Mouse (Mus musculus): Measurements from ENCODE around the gene Dgke. TPM values are rescaled to one million over a fixed set of nuclear protein-coding genes. Genes with fewer than 3 reads are reported as not detected.
"Not testable (repeated sequence)": the region's sequence is repeated elsewhere in the genome, so short reads cannot be mapped to it uniquely, and the experiment has no call there.

Gene Dgke
- total RNA-seq, 1 experiment, result 24.2 TPM

- H3K9ac ChIP-seq (ENCODE audit: insufficient read depth, low read depth, low read length, poor library complexity, severe bottlenecking), result no peak overlapping the region
- H3K4me1 ChIP-seq (ENCODE audit: control insufficient read depth in 2 of 2, insufficient read depth in 2 of 2, low read length in 2 of 2, poor library complexity in 1 of 2), result no peaks in the 10 kb centered on the region; a peak in 1 of 4 replicates
- H3K27ac ChIP-seq (ENCODE audit: insufficient read depth, low read depth, low read length, poor library complexity, severe bottlenecking), result no peak overlapping the region
- H3K36me3 ChIP-seq (ENCODE audit: control insufficient read depth, insufficient read depth, low read length, poor library complexity, severe bottlenecking), result no peaks in the 10 kb centered on the region
- no peak for TF ChIP-seq MAFK (IDR thresholded peaks at IDR 0.05; ENCODE audit: insufficient read depth, low read depth, low read length)
- TF ChIP-seq CHD2 (IDR thresholded peaks at IDR 0.05; ENCODE audit: low read depth, low read length), result no peak
- TF ChIP-seq HCFC1 (IDR thresholded peaks at IDR 0.05; ENCODE audit: borderline replicate concordance, insufficient read depth, low read length), result no peak
- no peak for TF ChIP-seq ZC3H11A (IDR thresholded peaks at IDR 0.05; ENCODE audit: borderline replicate concordance, low read depth, low read length)
- TF ChIP-seq ZNF384 (IDR thresholded peaks at IDR 0.05; ENCODE audit: low read depth, low read length), result no peak
- DNase-seq (ENCODE audit: low read depth, low spot score), result no peak
- no peaks in the 10 kb centered on the region for H3K9me3 ChIP-seq (ENCODE audit: control insufficient read depth, insufficient read depth, low read depth, low read length)
- H3K4me3 ChIP-seq (ENCODE audit: insufficient read depth in 1 of 2, low read depth in 1 of 2, low read length in 2 of 2, poor library complexity in 1 of 2, severe bottlenecking in 1 of 2), result no peak overlapping the region
- in situ Hi-C loops (cut with MboI; ENCODE audit: low sequenced_read_pairs in 2 of 2, unreplicated experiment in 2 of 2), result loop anchor here in 1 of 2 experiments (10.0 kb wide), 1 partner anchor 209 kb away; the partner anchor contains the start of gene Nog
Measured at GRCm38 (mm10) chr11:89095306-89095705, 28.7 kb upstream of the Dgke start.

- no peaks in the 10 kb centered on the region for H3K4me1 ChIP-seq (ENCODE audit: control insufficient read depth in 2 of 2, insufficient read depth in 2 of 2, low read length in 2 of 2, poor library complexity in 1 of 2)
- no peak overlapping the region for H3K9ac ChIP-seq (ENCODE audit: insufficient read depth, low read depth, low read length, poor library complexity, severe bottlenecking)
- DNase-seq (ENCODE audit: low read depth, low spot score), result no peak
- H3K27ac ChIP-seq (ENCODE audit: insufficient read depth, low read depth, low read length, poor library complexity, severe bottlenecking), result no peak overlapping the region
- TF ChIP-seq CHD2 (IDR thresholded peaks at IDR 0.05; ENCODE audit: low read depth, low read length) (no peak), HCFC1 (IDR thresholded peaks at IDR 0.05; ENCODE audit: borderline replicate concordance, insufficient read depth, low read length) (no peak), MAFK (IDR thresholded peaks at IDR 0.05; ENCODE audit: insufficient read depth, low read depth, low read length) (no peak), ZNF384 (IDR thresholded peaks at IDR 0.05; ENCODE audit: low read depth, low read length) (no peak), ZC3H11A (IDR thresholded peaks at IDR 0.05; ENCODE audit: borderline replicate concordance, low read depth, low read length) (no peak)
- no peaks in the 10 kb centered on the region for H3K36me3 ChIP-seq (ENCODE audit: control insufficient read depth, insufficient read depth, low read length, poor library complexity, severe bottlenecking)
- no peaks in the 10 kb centered on the region for H3K9me3 ChIP-seq (ENCODE audit: control insufficient read depth, insufficient read depth, low read depth, low read length)
- in situ Hi-C loops (cut with MboI; ENCODE audit: low sequenced_read_pairs in 2 of 2, unreplicated experiment in 2 of 2), result loop anchor here in 1 of 2 experiments (10.0 kb wide), 1 partner anchor 212 kb away; the partner anchor contains the start of gene Nog
- no peak overlapping the region for H3K4me3 ChIP-seq (ENCODE audit: insufficient read depth in 1 of 2, low read depth in 1 of 2, low read length in 2 of 2, poor library complexity in 1 of 2, severe bottlenecking in 1 of 2)
Measured at GRCm38 (mm10) chr11:89092714-89093113, 26.1 kb upstream of the Dgke start.

GRCm38 (mm10) chr11:89090359-89090758 lies 23.7 kb upstream of the Dgke start:
- not testable (repeated sequence) for H3K36me3 ChIP-seq (ENCODE audit: control insufficient read depth, insufficient read depth, low read length, poor library complexity, severe bottlenecking); H3K4me1 ChIP-seq (ENCODE audit: control insufficient read depth in 2 of 2, insufficient read depth in 2 of 2, low read length in 2 of 2, poor library complexity in 1 of 2)
- in situ Hi-C loops (cut with MboI; ENCODE audit: low sequenced_read_pairs in 2 of 2, unreplicated experiment in 2 of 2), result loop anchor here in 1 of 2 experiments (10.0 kb wide), 1 partner anchor 214 kb away; the partner anchor contains the start of gene Nog

GRCm38 (mm10) chr11:89088754-89089153 lies 22.1 kb upstream of the Dgke start:
- Histone ChIP-seq H3K9me3 (ENCODE audit: control insufficient read depth, insufficient read depth, low read depth, low read length) (no peaks in the 10 kb centered on the region), H3K4me1 (ENCODE audit: control insufficient read depth in 2 of 2, insufficient read depth in 2 of 2, low read length in 2 of 2, poor library complexity in 1 of 2) (no peaks in the 10 kb centered on the region), H3K27ac (ENCODE audit: insufficient read depth, low read depth, low read length, poor library complexity, severe bottlenecking) (no peak overlapping the region), H3K36me3 (ENCODE audit: control insufficient read depth, insufficient read depth, low read length, poor library complexity, severe bottlenecking) (no peaks in the 10 kb centered on the region), H3K4me3 (ENCODE audit: insufficient read depth in 1 of 2, low read depth in 1 of 2, low read length in 2 of 2, poor library complexity in 1 of 2, severe bottlenecking in 1 of 2) (no peak overlapping the region), H3K9ac (ENCODE audit: insufficient read depth, low read depth, low read length, poor library complexity, severe bottlenecking) (no peak overlapping the region)
- peak; percentile 36 for DNase-seq (ENCODE audit: low read depth, low spot score)
- TF ChIP-seq CHD2 (IDR thresholded peaks at IDR 0.05; ENCODE audit: low read depth, low read length), result no peak
- TF ChIP-seq ZNF384 (IDR thresholded peaks at IDR 0.05; ENCODE audit: low read depth, low read length), result peak; percentile 73; the same call in 1 of the 2 replicates
- TF ChIP-seq HCFC1 (IDR thresholded peaks at IDR 0.05; ENCODE audit: borderline replicate concordance, insufficient read depth, low read length), result no peak
- no peak for TF ChIP-seq MAFK (IDR thresholded peaks at IDR 0.05; ENCODE audit: insufficient read depth, low read depth, low read length)
- TF ChIP-seq ZC3H11A (IDR thresholded peaks at IDR 0.05; ENCODE audit: borderline replicate concordance, low read depth, low read length), result peak; percentile 42; the same call in 1 of the 2 replicates
- in situ Hi-C loops (cut with MboI; ENCODE audit: low sequenced_read_pairs in 2 of 2, unreplicated experiment in 2 of 2), result no loop called here

More at GRCm38 (mm10) chr11:89090359-89090758, 23.7 kb upstream of the Dgke start:
- not testable (repeated sequence) for H3K4me3 ChIP-seq (ENCODE audit: insufficient read depth in 1 of 2, low read depth in 1 of 2, low read length in 2 of 2, poor library complexity in 1 of 2, severe bottlenecking in 1 of 2); H3K9ac ChIP-seq (ENCODE audit: insufficient read depth, low read depth, low read length, poor library complexity, severe bottlenecking); H3K27ac ChIP-seq (ENCODE audit: insufficient read depth, low read depth, low read length, poor library complexity, severe bottlenecking); DNase-seq (ENCODE audit: low read depth, low spot score); H3K9me3 ChIP-seq (ENCODE audit: control insufficient read depth, insufficient read depth, low read depth, low read length)

Data from ES-E14 (cell line).